Mouse (Mus musculus) retina, embryonic 14.5 days (tissue): ENCODE results near the gene Pold1.

Experiments used
- DNase-seq: peaks from one replicate; pipeline ENCODE4 v3.0.0-alpha.2; 2015; ENCODE audit warnings: low spot score

Gene Pold1

GRCm38 (mm10) chr7:44546274-44546673 is 2.4 kb downstream of the Pold1 start:
- no peak for DNase-seq

GRCm38 (mm10) chr7:44543071-44543470 is 5.6 kb downstream of the Pold1 start:
- no peak for DNase-seq

GRCm38 (mm10) chr7:44542555-44542954 is 6.1 kb downstream of the Pold1 start:
- no peak for DNase-seq

- DNase-seq, result no peak
Measured at GRCm38 (mm10) chr7:44538756-44539624, 9.7 kb downstream of the Pold1 start.

- no peak for DNase-seq
Measured at GRCm38 (mm10) chr7:44537496-44537895, 11.2 kb downstream of the Pold1 start.

GRCm38 (mm10) chr7:44537009-44537408 is 11.6 kb downstream of the Pold1 start:
- no peak for DNase-seq

GRCm38 (mm10) chr7:44536590-44536968 is 12.1 kb downstream of the Pold1 start:
- no peak for DNase-seq

- no peak for DNase-seq
Measured at GRCm38 (mm10) chr7:44535657-44536589, 12.7 kb downstream of the Pold1 start.

GRCm38 (mm10) chr7:44534656-44535441 is 13.8 kb downstream of the Pold1 start:
- DNase-seq, result no peak

GRCm38 (mm10) chr7:44534242-44534641 is 14.4 kb downstream of the Pold1 start:
- no peak for DNase-seq

GRCm38 (mm10) chr7:44533746-44534045 is 15.0 kb downstream of the Pold1 start:
- DNase-seq, result no peak

GRCm38 (mm10) chr7:44532918-44533745 is 15.5 kb downstream of the Pold1 start:
- no peak for DNase-seq

GRCm38 (mm10) chr7:44531946-44532732 is 16.5 kb downstream of the Pold1 start, which contains the start of gene Spib:
Gene Spib (minus strand): TSS chr7:44532071.
- DNase-seq, result no peak

- DNase-seq, result no peak
Measured at GRCm38 (mm10) chr7:44531207-44531606, 17.4 kb downstream of the Pold1 start.

- DNase-seq, result no peak
Measured at GRCm38 (mm10) chr7:44530507-44530906, 18.1 kb downstream of the Pold1 start.

GRCm38 (mm10) chr7:44529518-44529917 is 19.1 kb downstream of the Pold1 start:
- DNase-seq, result no peak

- DNase-seq, result peak; percentile 84
Measured at GRCm38 (mm10) chr7:44527483-44528398, 20.9 kb downstream of the Pold1 start.

GRCm38 (mm10) chr7:44526414-44527154 is 22.1 kb downstream of the Pold1 start:
- DNase-seq, result no peak
